Mouse (Mus musculus): ENCODE data around the gene Klb. TPM values are rescaled to one million over a fixed set of nuclear protein-coding genes. Genes with fewer than 3 reads are reported as not detected.

Gene Klb
- polyA plus RNA-seq, 1 experiment from 2014 or later, result 0.08 TPM

- Histone ChIP-seq H3K4me2 (replicated peaks) (no peak overlapping the region), H3K9me3 (no peaks in the 10 kb centered on the region), H3K36me3 (peaks cover 37% of the 10 kb centered on the region), H3K9ac (no peak overlapping the region), H3K4me3 (no peak overlapping the region), H3K27me3 (no peaks in the 10 kb centered on the region), H3K4me1 (peaks cover 19% of the 10 kb centered on the region), H3K27ac (no peak overlapping the region)
- ATAC-seq (ENCODE audit: low FRiP score, low read depth), result no peak
- 76% methylated on average over 6 of the region's 6 CpGs for WGBS
Observed at GRCm38 (mm10) chr5:65387008-65387867, 39.1 kb downstream of the Klb start.

DNA sequence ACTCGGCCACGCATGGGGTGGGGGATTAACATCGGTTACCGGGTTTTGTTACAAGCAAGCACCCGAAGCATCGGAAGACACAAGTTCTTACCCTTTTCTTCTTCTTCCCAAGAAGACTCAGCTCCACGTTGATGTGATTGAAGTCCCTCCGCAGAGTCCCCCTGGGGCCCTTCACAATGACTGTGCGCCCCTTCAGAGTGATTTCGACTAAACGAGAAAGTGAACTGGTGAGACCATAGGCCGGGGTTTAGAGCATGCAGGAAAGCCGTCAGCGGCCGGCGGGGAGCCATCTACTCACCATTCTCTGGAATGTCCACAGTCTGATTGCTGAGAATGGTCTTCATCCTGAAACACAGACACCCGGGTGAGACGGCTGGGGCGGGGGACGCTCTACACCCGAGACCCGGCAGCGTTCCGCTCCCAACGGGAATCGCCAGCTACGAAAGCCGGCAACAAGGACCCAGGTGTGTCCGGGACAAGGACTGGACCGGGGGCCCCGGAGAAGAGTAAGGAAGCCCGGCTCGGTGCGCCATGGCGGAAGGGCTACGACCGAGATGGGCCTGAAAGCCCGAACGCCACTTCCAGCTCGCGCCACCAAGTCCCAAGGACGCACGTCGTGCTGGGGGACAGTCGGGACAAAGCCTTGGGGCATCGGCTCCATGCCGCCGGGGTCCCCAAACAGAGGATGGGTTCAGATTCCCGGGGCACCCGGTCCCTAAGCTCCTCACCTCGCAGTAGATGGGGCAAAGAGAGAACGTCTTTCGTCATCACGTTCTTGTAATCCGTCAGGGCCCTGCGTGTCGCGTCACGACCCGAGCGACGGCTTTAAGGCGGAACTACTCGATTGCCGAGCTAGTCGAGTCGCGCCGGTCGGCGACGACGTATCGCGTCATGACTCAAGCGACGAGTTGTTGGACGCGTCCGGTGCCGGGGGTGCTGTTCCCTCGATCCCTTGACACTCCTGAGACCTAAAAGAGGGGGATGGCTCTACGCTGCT is 42.8 kb downstream of the Klb start, which contains the start of the genes Rpl9 and Lias:
Gene Rpl9, minus strand, starts transcription at position 797 of the 997 bp plus-strand sequence.
Gene Lias, plus strand, starts transcription at position 850 of the 997 bp plus-strand sequence.
- Histone ChIP-seq H3K27me3 (no peaks in the 10 kb centered on the region), H3K4me3 (peak within 1 kb of the TSS; percentile 99), H3K4me1 (peaks cover 19% of the 10 kb centered on the region), H3K9ac (peak within 1 kb of the TSS; percentile 100), H3K9me3 (no peaks in the 10 kb centered on the region), H3K36me3 (peaks cover 51% of the 10 kb centered on the region), H3K27ac (peak within 1 kb of the TSS; percentile 91), H3K4me2 (replicated peaks) (peak within 1 kb of the TSS; percentile 88)
- ATAC-seq (ENCODE audit: low FRiP score, low read depth), result peak; percentile 95
- under 1% methylated on average over 83 of the region's 83 CpGs for WGBS

- H3K9me3 ChIP-seq, result no peaks in the 10 kb centered on the region
- H3K4me3 ChIP-seq, result peak overlapping the region; percentile 99
- peak overlapping the region; percentile 76 for H3K4me2 ChIP-seq (replicated peaks)
- H3K27ac ChIP-seq, result no peak overlapping the region; the same call in 1 of the 2 replicates
- ATAC-seq (ENCODE audit: low FRiP score, low read depth), result no peak
- H3K36me3 ChIP-seq, result peaks cover 58% of the 10 kb centered on the region
- no peaks in the 10 kb centered on the region for H3K27me3 ChIP-seq
- H3K4me1 ChIP-seq, result peaks cover 19% of the 10 kb centered on the region
- WGBS, result 4% methylated on average over 12 of the region's 12 CpGs
- H3K9ac ChIP-seq, result peak overlapping the region; percentile 81
Observed at GRCm38 (mm10) chr5:65391753-65392152, 43.6 kb downstream of the Klb start.

DNA sequence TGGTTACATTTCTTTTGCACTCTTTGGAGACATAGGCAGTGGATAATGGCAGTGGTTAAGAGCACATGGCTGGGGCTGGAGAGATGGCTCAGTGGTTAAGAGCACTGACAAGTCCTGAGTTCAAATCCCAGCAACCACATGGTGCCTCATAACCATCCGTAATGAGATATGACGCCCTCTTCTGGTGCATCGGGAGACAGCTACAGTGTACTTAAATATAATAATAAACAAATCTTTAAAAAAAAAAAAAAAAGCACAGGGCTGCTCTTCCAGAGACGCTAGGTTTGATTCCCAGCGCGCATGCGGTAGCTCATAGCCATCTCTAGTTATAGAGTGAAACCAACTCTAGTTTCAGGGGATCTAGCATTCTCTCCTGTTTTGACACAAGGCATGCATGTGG is 46.3 kb downstream of the Klb start:
- H3K9me3 ChIP-seq, result no peaks in the 10 kb centered on the region
- no peak overlapping the region for H3K27ac ChIP-seq
- ATAC-seq (ENCODE audit: low FRiP score, low read depth), result no peak
- 94% methylated on average over 7 of the region's 7 CpGs for WGBS
- no peaks in the 10 kb centered on the region for H3K27me3 ChIP-seq
- peaks cover 10% of the 10 kb centered on the region for H3K4me1 ChIP-seq
- H3K36me3 ChIP-seq, result peaks cover 58% of the 10 kb centered on the region
- H3K4me3 ChIP-seq, result no peak overlapping the region
- H3K9ac ChIP-seq, result no peak overlapping the region
- H3K4me2 ChIP-seq (replicated peaks), result no peak overlapping the region

DNA sequence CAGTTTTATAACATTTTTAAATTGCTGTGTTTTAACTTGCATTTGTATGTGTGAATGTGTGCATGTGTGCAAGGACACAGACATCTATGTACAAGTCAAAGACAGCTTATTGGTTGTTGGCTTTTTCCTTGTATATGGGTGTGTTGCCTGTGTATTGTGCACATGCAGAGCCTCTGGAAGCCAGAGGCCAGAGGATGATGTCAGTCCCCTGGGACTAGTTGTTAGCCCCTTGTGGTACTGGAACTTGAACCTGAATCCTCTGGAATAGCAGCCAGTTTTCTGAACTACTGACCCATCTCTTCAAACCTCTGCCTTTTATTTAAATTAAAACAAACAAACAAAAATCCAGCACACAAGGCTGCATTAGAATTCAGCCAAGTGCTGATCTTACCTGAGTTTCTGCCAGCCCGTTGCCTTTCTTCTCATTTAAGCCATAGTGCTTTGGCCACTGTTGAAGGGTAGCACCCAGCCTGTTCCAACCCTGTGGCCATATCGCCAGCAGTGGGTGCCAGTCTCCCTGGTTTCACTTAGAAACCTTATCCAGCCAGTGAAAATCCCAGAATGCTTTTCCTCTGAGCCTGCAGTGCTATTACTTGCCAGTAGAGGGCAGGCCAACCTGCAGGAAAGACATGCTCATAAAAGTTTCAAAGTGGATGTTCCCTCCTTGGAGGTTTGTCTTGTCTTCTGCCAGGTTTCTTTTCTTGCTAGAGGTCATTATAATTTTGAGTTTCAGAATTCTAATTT is 53.3 kb downstream of the Klb start:
- Histone ChIP-seq H3K9ac (no peak overlapping the region), H3K4me3 (no peak overlapping the region), H3K9me3 (no peaks in the 10 kb centered on the region), H3K4me2 (replicated peaks) (no peak overlapping the region), H3K27me3 (no peaks in the 10 kb centered on the region), H3K4me1 (no peaks in the 10 kb centered on the region), H3K36me3 (peaks cover 88% of the 10 kb centered on the region), H3K27ac (no peak overlapping the region)
- ATAC-seq (ENCODE audit: low FRiP score, low read depth), result no peak
- WGBS, result 35% methylated on average over 2 of the region's 2 CpGs

- ATAC-seq (ENCODE audit: low FRiP score, low read depth), result no peak
- Histone ChIP-seq H3K27me3 (no peaks in the 10 kb centered on the region), H3K4me2 (replicated peaks) (no peak overlapping the region), H3K4me3 (no peak overlapping the region), H3K27ac (no peak overlapping the region), H3K9me3 (no peaks in the 10 kb centered on the region), H3K36me3 (peaks cover 71% of the 10 kb centered on the region), H3K9ac (no peak overlapping the region), H3K4me1 (no peaks in the 10 kb centered on the region)
- WGBS, result 61% methylated on average over 12 of the region's 12 CpGs
Observed at GRCm38 (mm10) chr5:65407989-65408388, 59.9 kb downstream of the Klb start.

GRCm38 (mm10) chr5:65415653-65416458 is 67.7 kb downstream of the Klb start:
- Histone ChIP-seq H3K27ac (peak overlapping the region; percentile 87), H3K4me2 (replicated peaks) (peak overlapping the region; percentile 41), H3K4me1 (peaks cover 13% of the 10 kb centered on the region), H3K4me3 (no peak overlapping the region), H3K27me3 (no peaks in the 10 kb centered on the region), H3K9ac (peak overlapping the region; percentile 54), H3K36me3 (peaks cover 75% of the 10 kb centered on the region), H3K9me3 (no peaks in the 10 kb centered on the region)
- 18% methylated on average over 26 of the region's 26 CpGs for WGBS
- peak; percentile 80 for ATAC-seq (ENCODE audit: low FRiP score, low read depth)

DNA sequence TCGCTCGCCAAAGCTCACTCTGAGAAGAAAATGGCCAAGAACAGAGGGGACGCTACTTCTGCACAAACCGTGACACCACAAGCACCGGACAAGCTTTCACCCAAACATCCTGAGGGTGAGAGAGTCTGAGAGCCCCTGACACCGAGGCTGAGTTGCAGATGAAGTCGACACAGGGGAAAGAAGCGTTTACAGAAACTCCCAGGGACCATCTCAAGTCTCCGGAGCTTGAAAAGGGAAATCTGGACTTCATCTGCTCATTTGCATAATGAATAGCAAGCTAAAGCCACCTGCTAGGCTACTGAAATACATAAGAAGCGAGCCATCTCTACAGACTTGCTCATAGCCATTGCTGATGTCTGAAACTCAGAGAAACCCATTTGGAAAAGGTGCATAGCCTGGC is 71.0 kb downstream of the Klb start:
- no peak for ATAC-seq (ENCODE audit: low FRiP score, low read depth)
- Histone ChIP-seq H3K36me3 (peaks cover 87% of the 10 kb centered on the region), H3K9ac (no peak overlapping the region), H3K9me3 (no peaks in the 10 kb centered on the region), H3K27ac (no peak overlapping the region), H3K4me2 (replicated peaks) (no peak overlapping the region), H3K4me3 (no peak overlapping the region), H3K27me3 (no peaks in the 10 kb centered on the region), H3K4me1 (peaks cover 13% of the 10 kb centered on the region)
- WGBS, result 87% methylated on average over 10 of the region's 10 CpGs

DNA sequence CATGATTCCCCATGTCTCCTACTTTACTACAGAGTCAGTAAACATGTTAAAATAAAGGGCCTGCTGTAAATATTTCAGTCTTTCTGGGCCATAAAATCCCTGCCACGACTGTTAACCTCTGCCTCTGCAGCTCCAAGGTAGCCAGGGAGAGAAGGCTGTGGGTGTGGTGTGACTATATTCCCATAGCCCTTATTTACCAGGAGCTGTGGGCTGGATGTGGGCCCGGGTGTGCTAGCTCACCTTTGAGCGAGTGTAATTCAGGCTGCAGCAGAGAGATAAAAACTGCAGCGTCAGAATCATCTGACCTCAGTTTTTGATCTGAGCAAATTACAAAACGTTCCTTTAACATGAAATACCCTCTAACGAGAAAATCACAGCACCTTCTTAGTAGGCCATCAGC is 72.7 kb downstream of the Klb start:
- peaks cover 7% of the 10 kb centered on the region for H3K4me1 ChIP-seq
- H3K4me2 ChIP-seq (replicated peaks), result no peak overlapping the region
- peaks cover 92% of the 10 kb centered on the region for H3K36me3 ChIP-seq
- H3K4me3 ChIP-seq, result no peak overlapping the region
- H3K27ac ChIP-seq, result no peak overlapping the region
- WGBS, result 46% methylated on average over 6 of the region's 6 CpGs
- ATAC-seq (ENCODE audit: low FRiP score, low read depth), result no peak
- no peaks in the 10 kb centered on the region for H3K27me3 ChIP-seq
- no peak overlapping the region for H3K9ac ChIP-seq
- no peaks in the 10 kb centered on the region for H3K9me3 ChIP-seq

GRCm38 (mm10) chr5:65422803-65423202 is 74.7 kb downstream of the Klb start:
- Histone ChIP-seq H3K9ac (no peak overlapping the region), H3K27me3 (no peaks in the 10 kb centered on the region), H3K4me1 (no peaks in the 10 kb centered on the region), H3K4me3 (no peak overlapping the region), H3K36me3 (peaks cover 91% of the 10 kb centered on the region), H3K4me2 (replicated peaks) (no peak overlapping the region), H3K27ac (no peak overlapping the region), H3K9me3 (no peaks in the 10 kb centered on the region)
- WGBS, result 88% methylated on average over 8 of the region's 8 CpGs
- no peak for ATAC-seq (ENCODE audit: low FRiP score, low read depth)

GRCm38 (mm10) chr5:65424215-65424614 is 76.1 kb downstream of the Klb start:
- no peak for ATAC-seq (ENCODE audit: low FRiP score, low read depth)
- H3K4me2 ChIP-seq (replicated peaks), result no peak overlapping the region
- peaks cover 81% of the 10 kb centered on the region for H3K36me3 ChIP-seq

More at GRCm38 (mm10) chr5:65424215-65424614, 76.1 kb downstream of the Klb start:
- 97% methylated on average over 6 of the region's 6 CpGs for WGBS
- Histone ChIP-seq H3K4me1 (no peaks in the 10 kb centered on the region), H3K9ac (no peak overlapping the region), H3K27ac (no peak overlapping the region), H3K27me3 (no peaks in the 10 kb centered on the region), H3K9me3 (no peaks in the 10 kb centered on the region), H3K4me3 (no peak overlapping the region)

All from limb, embryonic 13.5 days (tissue).